Mouse (Mus musculus): ENCODE measurements at regions not wholly inside any gene's neighbourhood (a gene's known extent, or its start where the extent isn't known, plus 50 kb on each side); places are given as distances from the start of the nearest gene placed in this dataset.
A peak's percentile ranks its signal among the peaks of the same experiment; 100 is the strongest.

- DNase-seq = no peak
Measured at GRCm38 (mm10) chr6:118330496-118330895, 88.8 kb downstream of the Bms1 start.

- no peak for DNase-seq
Measured at GRCm38 (mm10) chr6:118327458-118327857, 91.8 kb downstream of the Bms1 start.

- no peak for DNase-seq
Measured at GRCm38 (mm10) chr6:118325681-118326080, 93.6 kb downstream of the Bms1 start.

- no peak for DNase-seq
Measured at GRCm38 (mm10) chr6:118324559-118324958, 94.7 kb downstream of the Bms1 start.

- DNase-seq = no peak
Measured at GRCm38 (mm10) chr6:118323052-118323451, 96.2 kb downstream of the Bms1 start.

- DNase-seq = no peak
Measured at GRCm38 (mm10) chr6:118322631-118323030, 96.6 kb downstream of the Bms1 start.

GRCm38 (mm10) chr6:118322061-118322460 is 97.2 kb downstream of the Bms1 start:
- no peak for DNase-seq

- DNase-seq = no peak
Measured at GRCm38 (mm10) chr6:118320021-118320525, 99.2 kb downstream of the Bms1 start.

- DNase-seq = no peak
Measured at GRCm38 (mm10) chr6:118315881-118316280, 103.4 kb downstream of the Bms1 start.

- no peak for DNase-seq
Measured at GRCm38 (mm10) chr6:118314941-118315687, 104.2 kb downstream of the Bms1 start.

GRCm38 (mm10) chr6:118311081-118311480 is 108.2 kb downstream of the Bms1 start:
- no peak for DNase-seq

GRCm38 (mm10) chr6:118309923-118310322 is 109.4 kb downstream of the Bms1 start:
- peak; percentile 30 for DNase-seq

GRCm38 (mm10) chr6:118308586-118308985 is 110.7 kb downstream of the Bms1 start:
- DNase-seq = no peak

GRCm38 (mm10) chr6:118307481-118307880 is 110.0 kb upstream of the Ret start:
- DNase-seq = no peak

GRCm38 (mm10) chr6:118305209-118305608 is 107.7 kb upstream of the Ret start:
- no peak for DNase-seq

- peak; percentile 10 for DNase-seq
Measured at GRCm38 (mm10) chr6:118302783-118303350, 105.3 kb upstream of the Ret start.

- no peak for DNase-seq
Measured at GRCm38 (mm10) chr6:118301880-118302782, 104.6 kb upstream of the Ret start.

- DNase-seq = no peak
Measured at GRCm38 (mm10) chr6:118300781-118301180, 103.3 kb upstream of the Ret start.

GRCm38 (mm10) chr6:118297576-118297975 is 100.1 kb upstream of the Ret start:
- DNase-seq = no peak

- no peak for DNase-seq
Measured at GRCm38 (mm10) chr6:118293986-118294385, 96.5 kb upstream of the Ret start.

- DNase-seq = no peak
Measured at GRCm38 (mm10) chr6:118292928-118293327, 95.4 kb upstream of the Ret start.

GRCm38 (mm10) chr6:118292272-118292671 is 94.8 kb upstream of the Ret start:
- no peak for DNase-seq

GRCm38 (mm10) chr6:118291426-118291825 is 93.9 kb upstream of the Ret start:
- no peak for DNase-seq
